Mouse (Mus musculus) G1E (cell line): Measurements from ENCODE around the gene Ptpn13. TPM values are rescaled to one million over a fixed set of nuclear protein-coding genes. Genes with fewer than 3 reads are reported as not detected.

ENCODE experiments used
- ATAC-seq: 2 replicates; pipeline ENCODE4 v1.8.0; 2016; ENCODE audit warnings: mild to moderate bottlenecking; ENCODE audit not compliant: insufficient number of reproducible peaks, poor library complexity, low FRiP score, severe bottlenecking; ENCODE audit errors: extremely low read depth
- DNase-seq: peaks from one replicate; pipeline ENCODE4 v3.0.0; 2012; ENCODE audit warnings: low spot score
- H3K27me3 ChIP-seq: 2 replicates; pipeline ENCODE4 v1.6.1; 2012; ENCODE audit warnings: mild to moderate bottlenecking, low read length, inconsistent platforms; ENCODE audit not compliant: insufficient read depth
- H3K36me3 ChIP-seq: replicated peaks from 2 replicates; pipeline ENCODE3; 2012; ENCODE audit warnings: mild to moderate bottlenecking, inconsistent platforms
- H3K4me1 ChIP-seq: 2 replicates; pipeline ENCODE4 v1.6.1; 2012; ENCODE audit warnings: low read depth, low read length, inconsistent platforms, mixed read lengths; ENCODE audit not compliant: insufficient read depth
- H3K4me3 ChIP-seq: 2 replicates; pipeline ENCODE4 v1.5.1; 2012; ENCODE audit warnings: low read depth, mild to moderate bottlenecking, inconsistent platforms, low read length, moderate library complexity, mixed read lengths
- H3K9me3 ChIP-seq: replicated peaks from 2 replicates; pipeline ENCODE4 v1.6.1; 2012; ENCODE audit warnings: inconsistent platforms
- CTCF ChIP-seq: IDR thresholded peaks from 2 replicates; pipeline ENCODE4 v1.5.1; 2012; ENCODE audit warnings: low read depth, low read length, inconsistent platforms, mixed read lengths
- GATA1 ChIP-seq: IDR thresholded peaks from 2 replicates; pipeline ENCODE4 v1.6.1; 2012; ENCODE audit warnings: borderline replicate concordance, low read length, inconsistent platforms, mixed read lengths
- GATA2 ChIP-seq: IDR thresholded peaks from 2 replicates; pipeline ENCODE4 v1.6.1; 2012; ENCODE audit warnings: low read depth, low read length, inconsistent platforms, borderline replicate concordance
- POLR2AphosphoS5 ChIP-seq: IDR thresholded peaks from 2 replicates; pipeline ENCODE4 v1.6.1; 2012; ENCODE audit warnings: low read depth, low read length, inconsistent platforms; ENCODE audit not compliant: insufficient replicate concordance
- TAL1 ChIP-seq: conservative IDR thresholded peaks from 2 replicates; pipeline ENCODE4 v1.6.1; 2012; ENCODE audit warnings: low read depth, low read length, inconsistent platforms, mixed read lengths
- polyA plus RNA-seq: library from polyadenylated mRNA; stranded (reverse); fragments of >175 nt; gene quantifications from 2 replicates; pipeline ENCODE4 v1.2.3, GENCODE M21; 2012
- total RNA-seq, 2 experiments: library from RNA; stranded (forward) in 1 of 2; stranded (reverse) in 1 of 2; fragments of 200-1000 nt in 1 of 2; fragments of >200 nt in 1 of 2; fragmentation: Nextera tagmentation in 1 of 2; gene quantifications; 2 replicates each; pipeline ENCODE4 v1.2.3; 2014 to 2017

Ptpn13 gene
- total and polyA plus RNA-seq, 3 experiments, result 0.27 TPM; not detected in 2

GRCm38 (mm10) chr5:103426250-103426649 is 1.3 kb downstream of the Ptpn13 start:
- Histone ChIP-seq H3K9me3 (peaks cover 47% of the 10 kb centered on the region), H3K4me1 (no peaks in the 10 kb centered on the region), H3K27me3 (no peaks in the 10 kb centered on the region), H3K36me3 (no peaks in the 10 kb centered on the region), H3K4me3 (no peak overlapping the region)
- DNase-seq (no peak), ATAC-seq (no peak)
- TF ChIP-seq CTCF, result no peak
- no peak for TF ChIP-seq TAL1
- no peak for TF ChIP-seq GATA2
- TF ChIP-seq GATA1, result no peak
- no peak for TF ChIP-seq POLR2AphosphoS5

GRCm38 (mm10) chr5:103430986-103431385 is 6.0 kb downstream of the Ptpn13 start:
- no peak for TF ChIP-seq TAL1

GRCm38 (mm10) chr5:103431479-103431878 is 6.5 kb downstream of the Ptpn13 start:
- H3K4me1 ChIP-seq, result no peaks in the 10 kb centered on the region
- H3K9me3 ChIP-seq, result peaks cover 37% of the 10 kb centered on the region
- no peaks in the 10 kb centered on the region for H3K27me3 ChIP-seq
- no peak for DNase-seq
- TF ChIP-seq TAL1 (no peak), POLR2AphosphoS5 (no peak), GATA1 (no peak), GATA2 (no peak), CTCF (no peak)
- no peaks in the 10 kb centered on the region for H3K36me3 ChIP-seq
- H3K4me3 ChIP-seq, result no peak overlapping the region
- ATAC-seq, result no peak

More at GRCm38 (mm10) chr5:103430986-103431385, 6.0 kb downstream of the Ptpn13 start:
- no peak overlapping the region for H3K4me3 ChIP-seq
- no peak for DNase-seq
- H3K4me1 ChIP-seq, result no peaks in the 10 kb centered on the region
- H3K36me3 ChIP-seq, result no peaks in the 10 kb centered on the region
- no peak for ATAC-seq
- peaks cover 34% of the 10 kb centered on the region for H3K9me3 ChIP-seq
- H3K27me3 ChIP-seq, result no peaks in the 10 kb centered on the region

- Histone ChIP-seq H3K36me3 (no peaks in the 10 kb centered on the region), H3K4me3 (no peak overlapping the region), H3K4me1 (no peaks in the 10 kb centered on the region), H3K27me3 (no peaks in the 10 kb centered on the region), H3K9me3 (peaks cover 47% of the 10 kb centered on the region)
- no peak for ATAC-seq
- TF ChIP-seq GATA2 (no peak), TAL1 (no peak), POLR2AphosphoS5 (no peak), GATA1 (no peak), CTCF (no peak)
- DNase-seq, result no peak
Measured at GRCm38 (mm10) chr5:103436039-103436944, 11.3 kb downstream of the Ptpn13 start.

- no peak for DNase-seq
- H3K4me1 ChIP-seq, result no peaks in the 10 kb centered on the region
- no peak for ATAC-seq
- H3K27me3 ChIP-seq, result no peaks in the 10 kb centered on the region
- TF ChIP-seq POLR2AphosphoS5 (no peak), GATA1 (no peak), CTCF (no peak), TAL1 (no peak), GATA2 (no peak)
- peaks cover 50% of the 10 kb centered on the region for H3K9me3 ChIP-seq
- H3K36me3 ChIP-seq, result no peaks in the 10 kb centered on the region
- no peak overlapping the region for H3K4me3 ChIP-seq
Measured at GRCm38 (mm10) chr5:103437714-103438113, 12.7 kb downstream of the Ptpn13 start.

GRCm38 (mm10) chr5:103439171-103439570 is 14.2 kb downstream of the Ptpn13 start:
- H3K36me3 ChIP-seq, result no peaks in the 10 kb centered on the region
- H3K9me3 ChIP-seq, result peaks cover 52% of the 10 kb centered on the region
- DNase-seq (no peak), ATAC-seq (no peak)
- H3K4me3 ChIP-seq, result no peak overlapping the region
- no peaks in the 10 kb centered on the region for H3K4me1 ChIP-seq
- H3K27me3 ChIP-seq, result no peaks in the 10 kb centered on the region
- TF ChIP-seq GATA1 (no peak), POLR2AphosphoS5 (no peak), CTCF (no peak), TAL1 (no peak), GATA2 (no peak)
